Mouse (Mus musculus) retina, postnatal 1 day (tissue): ENCODE results near the gene Fpgs.

Experiments used
- DNase-seq: peaks from one replicate; pipeline ENCODE4 v3.0.0-alpha.2; 2012

Fpgs gene

GRCm38 (mm10) chr2:32693823-32694411 is 10.0 kb downstream of the Fpgs start:
- DNase-seq: peak; percentile 99

- peak; percentile 26 for DNase-seq
Observed at GRCm38 (mm10) chr2:32693282-32693681, 10.7 kb downstream of the Fpgs start.

- no peak for DNase-seq
Observed at GRCm38 (mm10) chr2:32692496-32692895, 11.4 kb downstream of the Fpgs start.

- no peak for DNase-seq
Observed at GRCm38 (mm10) chr2:32691041-32691440, 12.9 kb downstream of the Fpgs start.

- peak; percentile 92 for DNase-seq
Observed at GRCm38 (mm10) chr2:32689420-32689819, 14.5 kb downstream of the Fpgs start.

- no peak for DNase-seq
Observed at GRCm38 (mm10) chr2:32687562-32687961, 16.4 kb downstream of the Fpgs start.

- no peak for DNase-seq
Observed at GRCm38 (mm10) chr2:32686640-32687039, 17.3 kb downstream of the Fpgs start.

GRCm38 (mm10) chr2:32685807-32686206 is 18.1 kb downstream of the Fpgs start:
- DNase-seq: no peak

- no peak for DNase-seq
Observed at GRCm38 (mm10) chr2:32684681-32685428, 19.1 kb downstream of the Fpgs start.

- DNase-seq: no peak
Observed at GRCm38 (mm10) chr2:32683701-32684100, 20.2 kb downstream of the Fpgs start.

- DNase-seq: no peak
Observed at GRCm38 (mm10) chr2:32682721-32683417, 21.1 kb downstream of the Fpgs start.

GRCm38 (mm10) chr2:32681754-32682153 is 22.2 kb downstream of the Fpgs start:
- DNase-seq: peak; percentile 48

GRCm38 (mm10) chr2:32680961-32681650 is 22.8 kb downstream of the Fpgs start:
- DNase-seq: no peak

- DNase-seq: peak; percentile 27
Observed at GRCm38 (mm10) chr2:32680051-32680451, 23.9 kb downstream of the Fpgs start.

GRCm38 (mm10) chr2:32677683-32678082 is 26.3 kb downstream of the Fpgs start:
- DNase-seq: no peak

GRCm38 (mm10) chr2:32676821-32677220 is 27.1 kb downstream of the Fpgs start:
- DNase-seq: no peak

- no peak for DNase-seq
Observed at GRCm38 (mm10) chr2:32673176-32673917, 30.6 kb downstream of the Fpgs start.

- DNase-seq: no peak
Observed at GRCm38 (mm10) chr2:32671907-32672595, 31.9 kb downstream of the Fpgs start.

- no peak for DNase-seq
Observed at GRCm38 (mm10) chr2:32671147-32671546, 32.8 kb downstream of the Fpgs start.

GRCm38 (mm10) chr2:32669876-32670275 is 34.1 kb downstream of the Fpgs start:
- DNase-seq: no peak

GRCm38 (mm10) chr2:32668176-32668575 is 35.8 kb downstream of the Fpgs start:
- DNase-seq: peak; percentile 60

- peak; percentile 71 for DNase-seq
Observed at GRCm38 (mm10) chr2:32667775-32668174, 36.2 kb downstream of the Fpgs start.
